Mouse (Mus musculus): ENCODE data around the gene Slc22a2.
"Not testable (repeated sequence)": the region's sequence is repeated elsewhere in the genome, so short reads cannot be mapped to it uniquely, and the experiment has no call there.

Slc22a2 gene

GRCm38 (mm10) chr17:12631771-12632600, 48.1 kb downstream of the Slc22a2 start:
- DNase-seq (ENCODE audit: low spot score), result peak; percentile 10

GRCm38 (mm10) chr17:12634814-12635213, 50.9 kb downstream of the Slc22a2 start:
- DNase-seq (ENCODE audit: low spot score), result no peak

GRCm38 (mm10) chr17:12639585-12639984, 55.7 kb downstream of the Slc22a2 start:
- DNase-seq (ENCODE audit: low spot score), result no peak

- DNase-seq (ENCODE audit: low spot score), result no peak
These were observed 57.2 kb downstream of the Slc22a2 start for GRCm38 (mm10) chr17:12641087-12641486.

- DNase-seq (ENCODE audit: low spot score), result no peak
These were observed 61.5 kb downstream of the Slc22a2 start for GRCm38 (mm10) chr17:12645461-12645860.

GRCm38 (mm10) chr17:12652604-12653003, 68.7 kb downstream of the Slc22a2 start:
- no peak for DNase-seq (ENCODE audit: low spot score)

- no peak for DNase-seq (ENCODE audit: low spot score)
These were observed 70.1 kb downstream of the Slc22a2 start for GRCm38 (mm10) chr17:12654061-12654460.

- no peak for DNase-seq (ENCODE audit: low spot score)
These were observed 71.9 kb downstream of the Slc22a2 start for GRCm38 (mm10) chr17:12655826-12656225.

- DNase-seq (ENCODE audit: low spot score), result no peak
These were observed 74.9 kb downstream of the Slc22a2 start for GRCm38 (mm10) chr17:12658784-12659183.

GRCm38 (mm10) chr17:12659233-12659632, 75.3 kb downstream of the Slc22a2 start:
- no peak for DNase-seq (ENCODE audit: low spot score)

GRCm38 (mm10) chr17:12660572-12661260, 76.8 kb downstream of the Slc22a2 start:
- no peak for DNase-seq (ENCODE audit: low spot score)

GRCm38 (mm10) chr17:12664156-12664555, 80.2 kb downstream of the Slc22a2 start:
- no peak for DNase-seq (ENCODE audit: low spot score)

- DNase-seq (ENCODE audit: low spot score), result peak; percentile 80
These were observed 84.8 kb downstream of the Slc22a2 start for GRCm38 (mm10) chr17:12668478-12669362.

- DNase-seq (ENCODE audit: low spot score), result no peak
These were observed 85.4 kb downstream of the Slc22a2 start for GRCm38 (mm10) chr17:12669363-12669679.

- peak; percentile 68 for DNase-seq (ENCODE audit: low spot score)
These were observed 87.2 kb downstream of the Slc22a2 start for GRCm38 (mm10) chr17:12671029-12671605.

GRCm38 (mm10) chr17:12672285-12672790, 88.4 kb downstream of the Slc22a2 start:
- DNase-seq (ENCODE audit: low spot score), result no peak

- no peak for DNase-seq (ENCODE audit: low spot score)
These were observed 89.9 kb downstream of the Slc22a2 start for GRCm38 (mm10) chr17:12673871-12674270.

GRCm38 (mm10) chr17:12674980-12675379, 91.0 kb downstream of the Slc22a2 start:
- DNase-seq (ENCODE audit: low spot score), result not testable (repeated sequence)

GRCm38 (mm10) chr17:12675646-12676045, 91.7 kb downstream of the Slc22a2 start, which contains the start of gene Slc22a1:
Slc22a1 (minus strand) TSS chr17:12675829.
- DNase-seq (ENCODE audit: low spot score), result no peak

GRCm38 (mm10) chr17:12677139-12677538, 93.2 kb downstream of the Slc22a2 start:
- no peak for DNase-seq (ENCODE audit: low spot score)

Measured in yolk sac, embryonic 10.5 days (tissue).